Mouse (Mus musculus) CD4-positive, CD25-positive, alpha-beta regulatory T cell, adult 9 weeks (primary cell): ENCODE results near the gene Prkci. TPM values are rescaled to one million over a fixed set of nuclear protein-coding genes. Genes with fewer than 3 reads are reported as not detected.

Experiments
- polyA plus RNA-seq: library from polyadenylated mRNA; unstranded; fragments of 100-300 nt; shearing (Covaris generic); gene quantifications from one replicate; pipeline ENCODE4 v1.2.1, GENCODE M21; 2017

Prkci gene
- polyA plus RNA-seq: 1.5 TPM

DNA sequence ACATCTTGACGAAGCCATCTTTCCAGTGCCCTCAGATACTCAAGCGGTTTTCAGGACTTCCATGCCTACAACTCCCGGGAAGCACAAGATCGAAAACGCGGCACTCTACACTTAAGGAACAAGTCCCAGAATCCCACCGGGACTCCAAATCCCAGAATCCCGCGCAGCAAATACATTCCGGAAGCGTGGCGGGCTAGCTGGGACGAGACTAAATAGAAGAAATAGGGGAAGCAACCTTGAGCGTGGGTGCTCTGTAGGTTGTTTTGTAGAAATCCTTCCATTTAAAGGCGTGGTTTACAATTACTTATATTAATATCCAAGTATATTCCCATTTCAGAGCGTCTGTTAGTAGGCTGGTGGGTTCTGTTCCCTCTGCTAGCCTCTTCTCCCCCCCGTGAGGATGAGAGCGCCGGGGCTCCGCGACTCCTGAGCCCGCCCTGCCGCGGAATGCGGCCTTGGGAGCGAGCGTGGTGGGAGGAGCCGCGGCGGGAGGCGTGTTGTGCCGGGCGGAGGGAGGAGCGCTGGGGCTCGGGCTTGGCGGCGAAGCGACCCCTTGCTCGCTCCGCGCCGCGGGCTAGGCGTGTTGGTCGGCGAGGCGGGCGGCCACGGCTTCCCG lies at the start of gene Prkci:
Gene Prkci, plus strand, starts transcription at position 465 of the 616 bp plus-strand sequence.

DNA sequence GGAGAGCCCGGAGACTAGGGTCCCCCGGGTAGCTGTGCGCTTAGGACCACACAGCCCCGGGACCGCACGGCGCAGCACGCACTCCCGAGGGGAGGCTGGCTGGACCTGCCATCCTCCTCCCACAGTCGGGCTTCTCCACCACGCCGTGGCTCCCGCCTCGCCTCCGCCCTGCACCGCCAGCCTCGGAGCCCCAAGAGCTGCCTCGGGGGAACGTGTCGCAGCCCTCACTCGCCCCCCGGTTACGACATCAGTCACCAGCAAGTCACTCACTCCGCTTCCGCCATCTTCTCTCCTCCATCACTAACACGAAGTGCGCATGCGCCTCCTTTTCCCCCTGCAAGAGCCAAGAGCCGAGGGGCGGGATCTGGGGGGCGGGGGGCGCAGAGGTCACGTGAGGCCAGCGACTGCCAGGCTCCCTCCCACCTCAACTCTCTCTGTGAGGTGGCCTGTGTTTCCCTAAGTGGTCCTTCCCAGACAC lies 26.4 kb upstream of the Prkci start, which contains the start of gene Phc3:
Gene Phc3, minus strand, starts transcription at position 312 of the 478 bp plus-strand sequence.

DNA sequence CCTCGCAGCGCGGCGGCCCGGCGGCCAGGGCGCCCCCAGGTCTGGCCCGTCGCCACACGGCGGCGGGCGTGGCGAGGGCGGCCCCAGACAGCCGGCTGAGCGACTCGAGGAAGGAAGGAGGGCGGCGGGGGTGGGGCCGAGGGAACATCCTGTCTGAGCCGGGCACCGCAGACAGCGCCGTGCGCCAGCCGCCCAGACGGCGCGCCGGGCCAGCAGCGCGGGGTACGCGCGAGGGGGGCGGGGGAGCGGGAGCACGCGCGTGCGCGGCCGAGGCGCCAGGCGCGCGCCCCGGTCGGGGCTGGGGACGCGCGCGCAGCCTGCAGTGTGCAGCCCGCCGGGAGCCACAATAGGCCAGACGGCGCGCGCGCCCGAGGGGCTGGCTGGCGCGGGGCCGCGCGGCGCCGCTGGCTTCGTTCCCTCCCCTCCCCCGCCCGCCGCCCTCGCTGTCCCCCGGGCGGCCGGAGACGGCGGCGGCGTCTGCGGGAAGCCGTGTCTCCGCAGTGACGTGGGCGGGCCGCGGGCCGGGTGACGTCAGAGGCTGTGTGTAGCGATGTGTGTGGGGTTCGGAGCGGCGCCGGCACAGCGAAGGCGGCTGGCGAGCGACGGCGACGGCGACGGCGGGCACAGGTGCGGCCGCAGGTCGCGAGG lies 99.1 kb downstream of the Prkci start, which contains the start of gene Skil:
Gene Skil, plus strand, starts transcription at position 528 of the 648 bp plus-strand sequence.

Other genes starting within 250 kb of the Prkci start
- not detected for gene Samd7, start 249.5 kb upstream of the Prkci start, polyA plus RNA-seq
- 88.5 TPM for gene Sec62, start 202.9 kb upstream of the Prkci start, polyA plus RNA-seq
- 3.7 TPM for gene Gpr160, start 139.8 kb upstream of the Prkci start, polyA plus RNA-seq
- 43.3 TPM for gene Phc3, start 26.3 kb upstream of the Prkci start, polyA plus RNA-seq
- gene Skil, start 99.3 kb downstream of the Prkci start, polyA plus RNA-seq: 52.1 TPM
- not detected for gene Cldn11, start 154.2 kb downstream of the Prkci start, polyA plus RNA-seq